Mouse (Mus musculus) myocyte (in vitro differentiated cells): ENCODE measurements around the gene Adi1. TPM values are rescaled to one million over a fixed set of nuclear protein-coding genes. Genes with fewer than 3 reads are reported as not detected.
A peak's percentile ranks its signal among the peaks of the same experiment; 100 is the strongest.

ENCODE experiments used
- H3K27me3 ChIP-seq: one replicate; pipeline ENCODE4 v1.6.1; 2011; ENCODE audit not compliant: control insufficient read depth, insufficient read depth, insufficient read length
- H3K36me3 ChIP-seq: one replicate; pipeline ENCODE4 v1.6.1; 2011; ENCODE audit not compliant: control insufficient read depth, insufficient read depth
- H3K4me2 ChIP-seq: one replicate; pipeline ENCODE4 v1.6.1; 2011; ENCODE audit warnings: low read depth, control low read depth
- H3K4me3 ChIP-seq: one replicate; pipeline ENCODE4 v1.5.1; 2011; ENCODE audit warnings: mild to moderate bottlenecking, control low read depth, moderate library complexity
- H3K79me2 ChIP-seq: one replicate; pipeline ENCODE4 v1.6.1; 2011; ENCODE audit not compliant: control insufficient read depth, insufficient read depth
- H3ac ChIP-seq: one replicate; pipeline ENCODE4 v1.6.1; 2011; ENCODE audit not compliant: control insufficient read depth, insufficient read length
- CEBPB ChIP-seq: IDR thresholded peaks from 2 replicates; pipeline ENCODE4 v1.6.1; 2011; ENCODE audit warnings: mild to moderate bottlenecking, moderate library complexity; ENCODE audit not compliant: poor library complexity, insufficient read depth, severe bottlenecking
- E2F4 ChIP-seq: IDR thresholded peaks from one replicate; pipeline ENCODE4 v1.6.1; 2011; ENCODE audit warnings: mild to moderate bottlenecking, control low read depth, moderate library complexity; ENCODE audit not compliant: insufficient read depth
- MAX ChIP-seq: IDR thresholded peaks from one replicate; pipeline ENCODE4 v1.6.1; 2011; ENCODE audit warnings: low read depth, mild to moderate bottlenecking, control low read depth
- MYOD1 ChIP-seq, 3 experiments: IDR thresholded peaks; one replicate each; pipeline ENCODE4 v1.6.1; 2011; ENCODE audit warnings: control low read depth in 2 of 3, low read depth in 2 of 3, mild to moderate bottlenecking in 2 of 3, moderate library complexity in 1 of 3; ENCODE audit not compliant: insufficient read length in 2 of 3, control insufficient read depth in 1 of 3
- MYOG ChIP-seq, 3 experiments: IDR thresholded peaks; one replicate each; pipeline ENCODE4 v1.6.1; 2011; ENCODE audit warnings: control low read depth in 2 of 3, low read depth in 2 of 3, mild to moderate bottlenecking in 2 of 3; ENCODE audit not compliant: insufficient read length in 2 of 3, control insufficient read depth in 1 of 3, insufficient read depth in 1 of 3
- POLR2A ChIP-seq: IDR thresholded peaks from one replicate; pipeline ENCODE4 v1.6.1; 2011; ENCODE audit warnings: low read depth, mild to moderate bottlenecking, control low read depth, moderate library complexity; ENCODE audit not compliant: insufficient read length
- POLR2AphosphoS2 ChIP-seq: IDR thresholded peaks from one replicate; pipeline ENCODE4 v1.6.1; 2011; ENCODE audit warnings: low read depth, control low read depth; ENCODE audit not compliant: insufficient read length
- REST ChIP-seq: IDR thresholded peaks from one replicate; pipeline ENCODE4 v1.6.1; 2011; ENCODE audit warnings: mild to moderate bottlenecking, control low read depth, moderate library complexity; ENCODE audit not compliant: insufficient read depth, insufficient read length
- SRF ChIP-seq: IDR thresholded peaks from one replicate; pipeline ENCODE4 v1.6.1; 2011; ENCODE audit warnings: low read depth; ENCODE audit not compliant: control insufficient read depth, insufficient read length
- TCF12 ChIP-seq: IDR thresholded peaks from one replicate; pipeline ENCODE4 v1.6.1; 2011; ENCODE audit warnings: mild to moderate bottlenecking, control low read depth; ENCODE audit not compliant: poor library complexity, insufficient read depth, severe bottlenecking
- TCF3 ChIP-seq: IDR thresholded peaks from one replicate; pipeline ENCODE4 v1.6.1; 2011; ENCODE audit warnings: low read depth, control low read depth; ENCODE audit not compliant: insufficient read length
- USF1 ChIP-seq: IDR thresholded peaks from one replicate; pipeline ENCODE4 v1.6.1; 2011; ENCODE audit warnings: low read depth, mild to moderate bottlenecking, control low read depth, moderate library complexity
- polyA plus RNA-seq: library from polyadenylated mRNA; unstranded; fragments of >200 nt; fragmentation: generic; extraction: Trizol; gene quantifications from one replicate; pipeline ENCODE4 v1.2.1, GENCODE M21; 2012; ENCODE audit warnings: missing spikeins

Gene Adi1
- polyA plus RNA-seq, 1 experiment = 18.1 TPM

DNA sequence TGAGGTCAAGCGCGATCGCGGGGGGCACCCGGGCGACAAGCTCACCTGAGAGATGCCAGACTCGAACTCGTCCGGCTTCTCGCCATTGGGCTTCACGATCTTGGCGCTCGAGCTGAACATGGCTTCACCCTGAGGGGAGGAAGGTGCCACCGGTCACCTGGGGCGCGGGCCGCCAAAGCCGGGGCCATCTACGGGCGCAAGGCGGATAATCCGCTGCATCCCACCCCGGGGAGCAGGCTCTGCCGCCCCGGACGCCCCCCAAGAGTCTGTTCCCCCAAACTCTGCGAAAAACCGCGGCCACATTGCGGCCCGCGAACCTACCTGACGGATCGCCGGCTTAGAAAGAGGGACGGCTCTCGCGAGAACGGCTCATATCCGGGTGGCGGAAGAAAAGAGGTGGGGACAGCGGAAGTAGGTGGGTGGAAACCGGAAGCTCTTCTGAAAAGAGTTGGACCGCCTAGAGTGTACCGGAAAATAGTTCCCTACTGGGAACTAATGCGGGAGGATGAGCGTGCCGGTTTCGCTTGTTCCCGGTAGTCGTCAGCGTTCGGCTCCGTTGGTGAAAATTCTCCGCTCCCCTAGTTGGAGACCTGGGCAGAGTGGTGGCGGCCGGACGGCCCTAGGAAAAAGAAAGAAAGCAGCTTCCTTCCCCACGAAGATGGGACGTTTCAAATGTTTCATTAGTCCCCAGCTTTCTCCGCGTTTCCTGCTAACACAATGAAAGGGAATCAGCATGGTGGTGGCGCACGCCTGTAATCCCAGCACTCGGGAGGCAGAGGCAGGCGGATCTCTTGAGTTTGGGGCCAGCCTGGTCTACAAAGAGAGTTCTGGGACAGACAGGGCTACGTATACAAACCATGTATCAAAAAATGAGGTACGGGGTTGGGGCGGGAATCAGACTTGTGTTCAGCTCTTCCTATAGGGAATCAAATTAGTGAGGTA lies 39.2 kb upstream of the Adi1 start, which contains the start of gene Rps7:
TSS of gene Rps7 (minus strand) at position 419 of the 942 bp plus-strand sequence.
- H3K4me3 ChIP-seq = peak within 1 kb of the TSS; percentile 76
- peaks cover 30% of the 10 kb centered on the region for H3K36me3 ChIP-seq
- H3K27me3 ChIP-seq = no peaks in the 10 kb centered on the region
- TF ChIP-seq E2F4 = peak; percentile 8
- TF ChIP-seq MYOG (IDR thresholded peaks at IDR 0.05; ENCODE audit: control insufficient read depth in 1 of 3, insufficient read depth in 1 of 3, insufficient read length in 2 of 3, low read depth in 2 of 3) = no peak
- no peak for TF ChIP-seq TCF3
- TF ChIP-seq POLR2AphosphoS2 = peak; percentile 72
- no peak for TF ChIP-seq MYOD1 (IDR thresholded peaks at IDR 0.05; ENCODE audit: control insufficient read depth in 1 of 3, insufficient read length in 2 of 3, low read depth in 2 of 3)
- peak; percentile 73 for TF ChIP-seq POLR2A
- peak within 1 kb of the TSS; percentile 73 for H3ac ChIP-seq
- peaks cover 37% of the 10 kb centered on the region for H3K79me2 ChIP-seq
- H3K4me2 ChIP-seq = peak within 1 kb of the TSS; percentile 83

- TF ChIP-seq TCF3 (no peak), TCF12 (no peak), MYOG (IDR thresholded peaks at IDR 0.05; ENCODE audit: control insufficient read depth in 1 of 3, insufficient read depth in 1 of 3, insufficient read length in 2 of 3, low read depth in 2 of 3) (no peak)
Measured at GRCm38 (mm10) chr12:28636543-28636942, 38.5 kb upstream of the Adi1 start.

GRCm38 (mm10) chr12:28638778-28639177 lies 36.3 kb upstream of the Adi1 start:
- Histone ChIP-seq H3K27me3 (no peaks in the 10 kb centered on the region), H3K4me3 (no peak overlapping the region), H3K36me3 (peaks cover 1% of the 10 kb centered on the region), H3K4me2 (no peak overlapping the region), H3K79me2 (peaks cover 19% of the 10 kb centered on the region), H3ac (no peak overlapping the region)
- no peak for TF ChIP-seq TCF3
- no peak for TF ChIP-seq MYOD1 (IDR thresholded peaks at IDR 0.05; ENCODE audit: control insufficient read depth in 1 of 3, insufficient read length in 2 of 3, low read depth in 2 of 3)
- TF ChIP-seq MYOG (IDR thresholded peaks at IDR 0.05; ENCODE audit: control insufficient read depth in 1 of 3, insufficient read depth in 1 of 3, insufficient read length in 2 of 3, low read depth in 2 of 3) = no peak
- TF ChIP-seq POLR2A = no peak
- TF ChIP-seq MAX = no peak
- TF ChIP-seq SRF = no peak

More at GRCm38 (mm10) chr12:28636543-28636942, 38.5 kb upstream of the Adi1 start:
- Histone ChIP-seq H3K36me3 (peaks cover 23% of the 10 kb centered on the region), H3K4me3 (peak overlapping the region; percentile 76), H3K79me2 (peaks cover 37% of the 10 kb centered on the region), H3K4me2 (peak overlapping the region; percentile 79), H3K27me3 (no peaks in the 10 kb centered on the region), H3ac (no peak overlapping the region)

GRCm38 (mm10) chr12:28649141-28650110 lies 25.6 kb upstream of the Adi1 start, which contains the start of gene Rnaseh1:
Rnaseh1 (plus strand) TSS chr12:28649602.
- Histone ChIP-seq H3K4me2 (peak within 1 kb of the TSS; percentile 93), H3K36me3 (peaks cover 7% of the 10 kb centered on the region), H3K27me3 (no peaks in the 10 kb centered on the region), H3ac (peak within 1 kb of the TSS; percentile 59), H3K4me3 (peak within 1 kb of the TSS; percentile 63), H3K79me2 (peaks cover 13% of the 10 kb centered on the region)
- TF ChIP-seq MYOG (IDR thresholded peaks at IDR 0.05; ENCODE audit: control insufficient read depth in 1 of 3, insufficient read depth in 1 of 3, insufficient read length in 2 of 3, low read depth in 2 of 3) (no peak), MYOD1 (IDR thresholded peaks at IDR 0.05; ENCODE audit: control insufficient read depth in 1 of 3, insufficient read length in 2 of 3, low read depth in 2 of 3) (peak in 1 of 3 experiments; percentile 41), POLR2AphosphoS2 (peak; percentile 98), SRF (no peak), TCF12 (no peak), MAX (no peak), POLR2A (peak; percentile 100), E2F4 (no peak), CEBPB (no peak), TCF3 (no peak), USF1 (no peak), REST (no peak)
